Mouse (Mus musculus) liver, embryonic 16.5 days (tissue): ENCODE measurements around the gene Arl4d. TPM values are rescaled to one million over a fixed set of nuclear protein-coding genes. Genes with fewer than 3 reads are reported as not detected.

ENCODE experiments used
- ATAC-seq: fragments of 200-750 bp; cut with Nextera tagmentation; 2 replicates; pipeline ENCODE4 v1.8.0; 2017; ENCODE audit warnings: low read depth, mild to moderate bottlenecking, moderate number of reproducible peaks, moderate library complexity
- H3K27ac ChIP-seq: fragments of 300-500 bp; sonication (generic); 2 replicates; pipeline ENCODE4 v1.5.1; 2014; ENCODE audit warnings: mild to moderate bottlenecking, low read length
- H3K27me3 ChIP-seq: fragments of 300-500 bp; sonication (generic); 2 replicates; pipeline ENCODE4 v1.6.1; 2014; ENCODE audit warnings: low read depth, low read length, mixed read lengths; ENCODE audit not compliant: control insufficient read depth, insufficient read depth
- H3K36me3 ChIP-seq: fragments of 300-500 bp; sonication (generic); 2 replicates; pipeline ENCODE4 v1.6.1; 2014; ENCODE audit warnings: mild to moderate bottlenecking; ENCODE audit not compliant: control insufficient read depth, insufficient read depth
- H3K4me1 ChIP-seq: fragments of 300-500 bp; sonication (generic); 2 replicates; pipeline ENCODE4 v1.6.1; 2014; ENCODE audit warnings: low read depth, low read length, mixed read lengths; ENCODE audit not compliant: control insufficient read depth
- H3K4me2 ChIP-seq: fragments of 300-500 bp; sonication (generic); 2 replicates; pipeline ENCODE4 v1.6.1; 2014; ENCODE audit warnings: low read depth, low read length, mixed read lengths
- H3K4me3 ChIP-seq: fragments of 300-500 bp; sonication (generic); 2 replicates; pipeline ENCODE4 v1.5.1; 2014; ENCODE audit warnings: low read depth, mild to moderate bottlenecking, low read length
- H3K9ac ChIP-seq: fragments of 300-500 bp; sonication (generic); 2 replicates; pipeline ENCODE4 v1.6.1; 2014; ENCODE audit warnings: low read depth, low read length
- H3K9me3 ChIP-seq: fragments of 300-500 bp; sonication (generic); replicated peaks from 2 replicates; pipeline ENCODE4 v1.6.1; 2016; ENCODE audit warnings: low read length; ENCODE audit not compliant: control insufficient read depth
- WGBS: fragments of 180-500 bp; shearing (Covaris S2); extraction: QIAGEN DNeasy Blood & Tissue Kit; methylation state at CpG from one replicate; pipeline ENCODE4 v1.1.7; 2014; ENCODE audit not compliant: insufficient replicate concordance; 5-methylcytosine and 5-hydroxymethylcytosine counted together
- polyA plus RNA-seq: library from polyadenylated mRNA; unstranded; fragments of >200 nt; fragmentation: Nextera tagmentation; extraction: Ambion mirVana; gene quantifications from 2 replicates; pipeline ENCODE4 v1.2.1, GENCODE M21; 2015

Gene Arl4d
- polyA plus RNA-seq, 1 experiment from 2014 or later: 1.3 TPM

- H3K4me3 ChIP-seq: no peak overlapping the region
- H3K36me3 ChIP-seq: no peaks in the 10 kb centered on the region
- no peak overlapping the region for H3K9ac ChIP-seq
- H3K4me1 ChIP-seq: peaks cover 26% of the 10 kb centered on the region
- no peak for ATAC-seq
- H3K27ac ChIP-seq: no peak overlapping the region
- 50% methylated on average over 7 of the region's 7 CpGs for WGBS
- H3K9me3 ChIP-seq: no peaks in the 10 kb centered on the region
- no peaks in the 10 kb centered on the region for H3K27me3 ChIP-seq
- H3K4me2 ChIP-seq: no peak overlapping the region
Observed at GRCm38 (mm10) chr11:101699991-101700390, 34.6 kb downstream of the Arl4d start.

GRCm38 (mm10) chr11:101700446-101700845 is 35.1 kb downstream of the Arl4d start:
- H3K9me3 ChIP-seq: no peaks in the 10 kb centered on the region
- H3K27me3 ChIP-seq: no peaks in the 10 kb centered on the region
- 19% methylated on average over 12 of the region's 12 CpGs for WGBS
- H3K4me3 ChIP-seq: no peak overlapping the region
- H3K4me2 ChIP-seq: no peak overlapping the region
- no peak overlapping the region for H3K9ac ChIP-seq
- ATAC-seq: peak; percentile 47
- H3K4me1 ChIP-seq: peaks cover 24% of the 10 kb centered on the region
- H3K27ac ChIP-seq: no peak overlapping the region
- no peaks in the 10 kb centered on the region for H3K36me3 ChIP-seq

- H3K36me3 ChIP-seq: no peaks in the 10 kb centered on the region
- no peak overlapping the region for H3K9ac ChIP-seq
- 46% methylated on average over 5 of the region's 5 CpGs for WGBS
- no peak overlapping the region for H3K4me3 ChIP-seq
- H3K9me3 ChIP-seq: no peaks in the 10 kb centered on the region
- peaks cover 3% of the 10 kb centered on the region; the same call in 1 of the 2 replicates for H3K4me1 ChIP-seq
- no peaks in the 10 kb centered on the region for H3K27me3 ChIP-seq
- no peak overlapping the region for H3K27ac ChIP-seq
- ATAC-seq: no peak
- no peak overlapping the region for H3K4me2 ChIP-seq
Observed at GRCm38 (mm10) chr11:101704081-101704480, 38.7 kb downstream of the Arl4d start.

- no peaks in the 10 kb centered on the region for H3K36me3 ChIP-seq
- H3K4me2 ChIP-seq: no peak overlapping the region
- H3K9ac ChIP-seq: no peak overlapping the region
- no peak for ATAC-seq
- no peaks in the 10 kb centered on the region for H3K4me1 ChIP-seq
- 69% methylated on average over 10 of the region's 10 CpGs for WGBS
- H3K4me3 ChIP-seq: no peak overlapping the region
- H3K27me3 ChIP-seq: no peaks in the 10 kb centered on the region
- H3K27ac ChIP-seq: no peak overlapping the region
- H3K9me3 ChIP-seq: no peaks in the 10 kb centered on the region
Observed at GRCm38 (mm10) chr11:101706764-101707448, 41.6 kb downstream of the Arl4d start.

- no peaks in the 10 kb centered on the region for H3K27me3 ChIP-seq
- ATAC-seq: no peak
- no peaks in the 10 kb centered on the region for H3K9me3 ChIP-seq
- no peak overlapping the region for H3K4me3 ChIP-seq
- H3K4me2 ChIP-seq: no peak overlapping the region
- H3K9ac ChIP-seq: no peak overlapping the region
- H3K36me3 ChIP-seq: no peaks in the 10 kb centered on the region
- 26% methylated on average over 5 of the region's 5 CpGs for WGBS
- no peak overlapping the region for H3K27ac ChIP-seq
- no peaks in the 10 kb centered on the region for H3K4me1 ChIP-seq
Observed at GRCm38 (mm10) chr11:101708482-101708881, 43.1 kb downstream of the Arl4d start.

- no peak overlapping the region for H3K27ac ChIP-seq
- no peak overlapping the region for H3K4me2 ChIP-seq
- ATAC-seq: no peak
Observed at GRCm38 (mm10) chr11:101712811-101713210, 47.5 kb downstream of the Arl4d start.

GRCm38 (mm10) chr11:101714012-101714411 is 48.7 kb downstream of the Arl4d start:
- Histone ChIP-seq H3K27ac (no peak overlapping the region), H3K9me3 (no peaks in the 10 kb centered on the region), H3K4me2 (no peak overlapping the region), H3K4me1 (no peaks in the 10 kb centered on the region), H3K9ac (no peak overlapping the region), H3K27me3 (no peaks in the 10 kb centered on the region), H3K4me3 (no peak overlapping the region), H3K36me3 (no peaks in the 10 kb centered on the region)
- ATAC-seq: no peak
- WGBS: 63% methylated on average over 7 of the region's 7 CpGs

More at GRCm38 (mm10) chr11:101712811-101713210, 47.5 kb downstream of the Arl4d start:
- Histone ChIP-seq H3K9me3 (no peaks in the 10 kb centered on the region), H3K27me3 (no peaks in the 10 kb centered on the region), H3K4me1 (no peaks in the 10 kb centered on the region), H3K4me3 (no peak overlapping the region), H3K36me3 (no peaks in the 10 kb centered on the region), H3K9ac (no peak overlapping the region)
- WGBS: 60% methylated on average over 9 of the region's 9 CpGs

Other genes with a start within 250 kb of the Arl4d start
- gene Aarsd1, start 247.9 kb upstream of the Arl4d start, polyA plus RNA-seq: 31.0 and 35.3 TPM in 2 replicates
- gene Gm27029, start 240.7 kb upstream of the Arl4d start, polyA plus RNA-seq: 2.2 TPM in 2 replicates
- gene Rundc1, start 240.5 kb upstream of the Arl4d start, polyA plus RNA-seq: 4.7 and 5.2 TPM in 2 replicates
- gene Ptges3l, start 240.2 kb upstream of the Arl4d start, polyA plus RNA-seq: 0.82 and 2.0 TPM in 2 replicates
- gene Rpl27, start 223.2 kb upstream of the Arl4d start, polyA plus RNA-seq: 138 and 160 TPM in 2 replicates
- 22.4 and 26.5 TPM in 2 replicates for gene Ifi35, start 217.1 kb upstream of the Arl4d start, polyA plus RNA-seq
- 1.4 and 1.7 TPM in 2 replicates for gene Rnd2, start 200.5 kb upstream of the Arl4d start, polyA plus RNA-seq
- gene Vat1, start 199.3 kb upstream of the Arl4d start, polyA plus RNA-seq: 10.2 and 12.3 TPM in 2 replicates
- 10.5 and 11.3 TPM in 2 replicates for gene Brca1, start 113.6 kb upstream of the Arl4d start, polyA plus RNA-seq
- 46.9 and 52.5 TPM in 2 replicates for gene Nbr1, start 113.4 kb upstream of the Arl4d start, polyA plus RNA-seq
- 7.4 and 8.0 TPM in 2 replicates for gene Tmem106a, start 83.3 kb upstream of the Arl4d start, polyA plus RNA-seq
- 0.15 TPM in 1 of 2 replicates, not detected in the other for gene Gm11634, start 66.3 kb upstream of the Arl4d start, polyA plus RNA-seq
- 10.1 and 13.2 TPM in 2 replicates for gene Rdm1, start 38.3 kb upstream of the Arl4d start, polyA plus RNA-seq
- 16.3 and 16.9 TPM in 2 replicates for gene Dhx8, start 67.4 kb downstream of the Arl4d start, polyA plus RNA-seq
- gene Etv4, start 119.8 kb downstream of the Arl4d start, polyA plus RNA-seq: 0.15 TPM in 2 replicates
- gene Meox1, start 228.8 kb downstream of the Arl4d start, polyA plus RNA-seq: 0.47 and 0.49 TPM in 2 replicates